Mouse (Mus musculus) erythroblast, embryonic 14.5 days (primary cell): ENCODE measurements around the gene Ophn1. TPM values are rescaled to one million over a fixed set of nuclear protein-coding genes. Genes with fewer than 3 reads are reported as not detected.

Experiments
- H3K27me3 ChIP-seq: 2 replicates; pipeline ENCODE4 v1.6.1; 2012; ENCODE audit warnings: inconsistent platforms; ENCODE audit not compliant: control insufficient read depth
- H3K36me3 ChIP-seq: 2 replicates; pipeline ENCODE4 v1.6.1; 2012; ENCODE audit warnings: mild to moderate bottlenecking, inconsistent platforms; ENCODE audit not compliant: control insufficient read depth
- H3K4me1 ChIP-seq: 2 replicates; pipeline ENCODE4 v1.6.1; 2012; ENCODE audit warnings: inconsistent platforms; ENCODE audit not compliant: control insufficient read depth
- H3K4me3 ChIP-seq: replicated peaks from 2 replicates; pipeline ENCODE3; 2012; ENCODE audit warnings: moderate library complexity, mild to moderate bottlenecking, inconsistent platforms
- H3K9me3 ChIP-seq: 2 replicates; pipeline ENCODE4 v1.6.1; 2012; ENCODE audit warnings: low read length, inconsistent platforms, mixed read lengths; ENCODE audit not compliant: control insufficient read depth
- GATA1 ChIP-seq: IDR thresholded peaks from 2 replicates; pipeline ENCODE4 v1.6.1; 2012; ENCODE audit warnings: low read length, inconsistent platforms, mixed read lengths
- TAL1 ChIP-seq: IDR thresholded peaks from 3 replicates; pipeline ENCODE4 v1.6.1; 2012; ENCODE audit warnings: low read length, inconsistent platforms, mixed read lengths
- polyA plus RNA-seq: library from polyadenylated mRNA; stranded (reverse); fragments of >175 nt; gene quantifications from 2 replicates; pipeline ENCODE4 v1.2.3, GENCODE M21; 2012

Gene Ophn1
- polyA plus RNA-seq, 1 experiment = not detected

GRCm38 (mm10) chrX:98722991-98723390 is 167.8 kb downstream of the Ophn1 start:
- TF ChIP-seq GATA1 (no peak), TAL1 (no peak)

GRCm38 (mm10) chrX:98707766-98708165 is 183.1 kb downstream of the Ophn1 start:
- Histone ChIP-seq H3K9me3 (no peaks in the 10 kb centered on the region), H3K27me3 (no peaks in the 10 kb centered on the region), H3K36me3 (no peaks in the 10 kb centered on the region), H3K4me1 (no peaks in the 10 kb centered on the region), H3K4me3 (no peak overlapping the region)
- TF ChIP-seq TAL1 = no peak
- no peak for TF ChIP-seq GATA1

More at GRCm38 (mm10) chrX:98722991-98723390, 167.8 kb downstream of the Ophn1 start:
- no peaks in the 10 kb centered on the region for H3K9me3 ChIP-seq
- H3K27me3 ChIP-seq = no peaks in the 10 kb centered on the region
- H3K36me3 ChIP-seq = no peaks in the 10 kb centered on the region
- no peaks in the 10 kb centered on the region for H3K4me1 ChIP-seq
- no peak overlapping the region for H3K4me3 ChIP-seq

- H3K9me3 ChIP-seq = no peaks in the 10 kb centered on the region
- H3K4me1 ChIP-seq = no peaks in the 10 kb centered on the region
- no peak for TF ChIP-seq TAL1
- TF ChIP-seq GATA1 = no peak
- H3K36me3 ChIP-seq = no peaks in the 10 kb centered on the region
- no peak overlapping the region for H3K4me3 ChIP-seq
- no peaks in the 10 kb centered on the region for H3K27me3 ChIP-seq
These were observed 189.2 kb downstream of the Ophn1 start for GRCm38 (mm10) chrX:98701635-98702034.

- TF ChIP-seq GATA1 (no peak), TAL1 (no peak)
- no peak overlapping the region for H3K4me3 ChIP-seq
- H3K9me3 ChIP-seq = no peaks in the 10 kb centered on the region
- no peaks in the 10 kb centered on the region for H3K36me3 ChIP-seq
- H3K4me1 ChIP-seq = no peaks in the 10 kb centered on the region
- no peaks in the 10 kb centered on the region for H3K27me3 ChIP-seq
These were observed 208.2 kb downstream of the Ophn1 start for GRCm38 (mm10) chrX:98682603-98683002.

- H3K27me3 ChIP-seq = no peaks in the 10 kb centered on the region
- H3K4me1 ChIP-seq = no peaks in the 10 kb centered on the region
- H3K4me3 ChIP-seq = no peak overlapping the region
- H3K36me3 ChIP-seq = no peaks in the 10 kb centered on the region
- no peaks in the 10 kb centered on the region for H3K9me3 ChIP-seq
- TF ChIP-seq GATA1 (no peak), TAL1 (no peak)
These were observed 209.5 kb downstream of the Ophn1 start for GRCm38 (mm10) chrX:98681281-98681680.

GRCm38 (mm10) chrX:98670988-98671387 is 219.8 kb downstream of the Ophn1 start:
- Histone ChIP-seq H3K4me1 (no peaks in the 10 kb centered on the region), H3K4me3 (no peak overlapping the region), H3K9me3 (no peaks in the 10 kb centered on the region), H3K36me3 (no peaks in the 10 kb centered on the region), H3K27me3 (no peaks in the 10 kb centered on the region)
- TF ChIP-seq TAL1 (no peak), GATA1 (no peak)

GRCm38 (mm10) chrX:98651431-98651830 is 239.4 kb downstream of the Ophn1 start:
- H3K4me3 ChIP-seq = no peak overlapping the region
- TF ChIP-seq GATA1 = no peak
- no peaks in the 10 kb centered on the region for H3K36me3 ChIP-seq
- H3K4me1 ChIP-seq = no peaks in the 10 kb centered on the region
- no peaks in the 10 kb centered on the region for H3K9me3 ChIP-seq
- H3K27me3 ChIP-seq = no peaks in the 10 kb centered on the region

- Histone ChIP-seq H3K27me3 (no peaks in the 10 kb centered on the region), H3K4me1 (no peaks in the 10 kb centered on the region), H3K9me3 (no peaks in the 10 kb centered on the region), H3K36me3 (no peaks in the 10 kb centered on the region), H3K4me3 (no peak overlapping the region)
- no peak for TF ChIP-seq GATA1
- TF ChIP-seq TAL1 = no peak
These were observed 262.0 kb downstream of the Ophn1 start for GRCm38 (mm10) chrX:98628666-98629404.

GRCm38 (mm10) chrX:98618865-98619264 is 272.0 kb downstream of the Ophn1 start:
- Histone ChIP-seq H3K4me1 (no peaks in the 10 kb centered on the region), H3K4me3 (no peak overlapping the region), H3K27me3 (no peaks in the 10 kb centered on the region), H3K36me3 (no peaks in the 10 kb centered on the region), H3K9me3 (no peaks in the 10 kb centered on the region)
- TF ChIP-seq TAL1 (no peak), GATA1 (no peak)

GRCm38 (mm10) chrX:98617426-98617825 is 273.4 kb downstream of the Ophn1 start:
- H3K4me1 ChIP-seq = no peaks in the 10 kb centered on the region
- no peak for TF ChIP-seq GATA1
- TF ChIP-seq TAL1 = no peak

More at GRCm38 (mm10) chrX:98617426-98617825, 273.4 kb downstream of the Ophn1 start:
- H3K27me3 ChIP-seq = no peaks in the 10 kb centered on the region
- no peak overlapping the region for H3K4me3 ChIP-seq
- H3K36me3 ChIP-seq = no peaks in the 10 kb centered on the region
- H3K9me3 ChIP-seq = no peaks in the 10 kb centered on the region
